Mouse (Mus musculus) liver, embryonic 14.5 days (tissue): ENCODE measurements around the gene Prss34.

Experiments used
- CTCF ChIP-seq: IDR thresholded peaks from 2 replicates; pipeline ENCODE4 v1.5.1; 2016; ENCODE audit warnings: antibody characterized with exemption, low read depth, control low read depth
- EP300 ChIP-seq: IDR thresholded peaks from 2 replicates; pipeline ENCODE4 v1.6.1; 2016; ENCODE audit warnings: antibody characterized with exemption, low read depth

DNA sequence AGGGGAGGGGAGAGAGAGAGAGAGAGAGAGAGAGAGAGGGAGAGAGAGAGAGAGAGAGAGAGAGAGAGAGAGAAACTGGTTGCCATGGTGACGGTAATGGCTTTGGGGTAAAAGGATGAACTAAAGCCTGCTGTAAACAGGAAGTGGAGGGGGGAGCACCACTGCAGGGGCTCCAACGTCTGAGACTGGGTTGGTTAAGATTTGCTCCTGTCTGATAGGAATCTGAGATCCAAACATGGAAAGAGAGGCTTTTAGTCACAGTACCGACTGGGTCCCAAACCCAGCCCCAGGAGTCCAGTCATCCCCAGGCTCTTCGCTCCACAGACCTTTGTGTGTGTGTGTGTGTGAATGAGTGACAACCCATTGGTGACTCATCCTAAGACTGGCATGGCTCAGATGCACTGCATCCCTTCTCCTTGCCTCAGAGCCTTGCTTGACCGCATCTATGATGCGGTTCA is 40.4 kb upstream of the Prss34 start:
- TF ChIP-seq CTCF (no peak), EP300 (no peak)
